ENCODE assay signal across 22 mouse cellular contexts in the genomic region with DNA sequence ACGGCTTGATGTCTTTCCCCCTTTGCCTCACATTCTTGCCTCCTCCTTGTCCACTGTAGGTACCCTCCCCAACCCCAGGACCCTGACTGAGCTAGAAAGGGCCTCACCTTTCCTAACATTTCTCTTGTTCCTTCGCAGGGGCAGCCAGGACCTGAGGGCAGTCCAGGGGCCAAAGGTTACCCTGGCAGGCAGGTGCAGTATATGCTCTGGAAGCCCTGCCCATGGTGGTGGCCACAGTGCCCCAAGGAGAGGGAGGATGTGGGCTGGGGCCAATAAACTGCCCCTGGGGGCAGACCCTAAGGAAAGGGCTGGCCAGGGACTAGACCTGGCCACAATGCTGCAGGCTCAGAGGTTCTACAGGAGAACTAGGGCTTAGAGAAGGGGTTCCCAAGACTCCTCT. TPM values are rescaled to one million over a fixed set of nuclear protein-coding genes. Genes with fewer than 3 reads are reported as not detected.
DNase-seq lines count a peak whose midpoint lies in the region; ATAC-seq and TF ChIP-seq lines count a peak whose summit lies in the region.
"Had no signal": no experiment of that assay in that cellular context is flagged by ENCODE, and none has a peak within 500 bp of the region (broad histone marks: within the 10 kb centered on the region; RNA-seq: fewer than 3 reads in every experiment).

No protein-coding gene starts in this region.

- ATAC-seq in cerebellum, adult (ENCODE audit: insufficient number of reproducible peaks, low FRiP score, low TSS enrichment) = no peak
- ATAC-seq in limb, embryonic 14.5 days (ENCODE audit: low FRiP score, low read depth) = no peak
- no peak for ATAC-seq in forebrain, postnatal 0 days
- ATAC-seq: CD4-positive, CD25-positive, alpha-beta regulatory T cell, adult 4 months; forebrain, embryonic 14.5 days had no signal

- H3K4me1 ChIP-seq in cerebellum, adult 2 months (ENCODE audit: control insufficient read depth, insufficient read depth, low read length) = peaks cover 9% of the 10 kb centered on the region
- no peaks in the 10 kb centered on the region for H3K4me1 ChIP-seq in limb, embryonic 14.5 days (ENCODE audit: control insufficient read depth, insufficient read depth, low read length)
- 0 out of 2 replicates have a peak, but pooled peaks cover 3% of the 10 kb centered on the region for H3K4me1 ChIP-seq in limb, embryonic 10.5 days
- no peaks in the 10 kb centered on the region for H3K4me1 ChIP-seq in forebrain, postnatal 0 days (ENCODE audit: insufficient read depth)
- H3K4me1 ChIP-seq: forebrain, embryonic 10.5 days; heart, embryonic 15.5 days had no signal

- H3K9ac ChIP-seq in limb, embryonic 14.5 days (ENCODE audit: low read depth, low read length, severe bottlenecking) = no peak overlapping the region
- H3K9ac ChIP-seq in forebrain, postnatal 0 days = no peak overlapping the region
- H3K9ac ChIP-seq: heart, embryonic 15.5 days; hindbrain, embryonic 14.5 days had no signal

- DNase-seq in cerebellum, adult 2 months = no peak
- peak; percentile 48 for DNase-seq in kidney, adult 18-20 months
- no peak for DNase-seq in kidney, postnatal 10 days
- no peak for DNase-seq in limb, embryonic 14.5 days (ENCODE audit: low spot score)
- no peak for DNase-seq in limb, embryonic 10.5 days (ENCODE audit: low spot score)
- DNase-seq in forebrain, postnatal 0 days = no peak
- DNase-seq: adrenal gland, adult 8-10 months; adrenal gland, postnatal 36 days; B cell, adult 2 months; cerebellum, adult 11-12 months; cerebellum, postnatal 36 days had no signal

- 93% methylated on average over 2 of the region's 2 CpGs for WGBS in cerebellum, adult 2 months
- WGBS in limb, embryonic 14.5 days = 72% methylated on average over 2 of the region's 2 CpGs
- 88% methylated on average over 2 of the region's 2 CpGs for WGBS in limb, embryonic 10.5 days
- 83% methylated on average over 2 of the region's 2 CpGs for WGBS in forebrain, postnatal 0 days

- TF ChIP-seq POLR2A in cerebellum, adult 2 months (IDR thresholded peaks at IDR 0.05; ENCODE audit: borderline replicate concordance, insufficient read depth, low read length) = no peak
- TF ChIP-seq POLR2A in limb, embryonic 14.5 days (IDR thresholded peaks at IDR 0.05; ENCODE audit: borderline replicate concordance, extremely low read depth, insufficient read depth, insufficient read length) = no peak

- no peak for TF ChIP-seq CTCF in cerebellum, adult 2 months (IDR thresholded peaks at IDR 0.05; ENCODE audit: borderline replicate concordance, insufficient read depth, low read depth, low read length)
- no peak for TF ChIP-seq CTCF in forebrain, postnatal 0 days (IDR thresholded peaks at IDR 0.05; ENCODE audit: low read depth)

- H3K27ac ChIP-seq in cerebellum, adult 2 months (ENCODE audit: insufficient read depth, low read length) = 0 out of 2 replicates have a peak overlapping the region, but pooled peaks have one; percentile 3
- H3K27ac ChIP-seq in limb, embryonic 14.5 days (replicated peaks; ENCODE audit: low read depth, low read length) = peak overlapping the region; percentile 33; the same call in 1 of the 2 replicates
- no peak overlapping the region for H3K27ac ChIP-seq in limb, embryonic 10.5 days
- H3K27ac ChIP-seq in forebrain, postnatal 0 days (ENCODE audit: low read depth, low read length) = no peak overlapping the region
- H3K27ac ChIP-seq: forebrain, embryonic 10.5 days; heart, adult 2 months; heart, embryonic 15.5 days; hindbrain, embryonic 10.5 days; hindbrain, embryonic 14.5 days had no signal

- no peak overlapping the region for H3K4me2 ChIP-seq in limb, embryonic 14.5 days (replicated peaks; ENCODE audit: low read depth, low read length, severe bottlenecking)
- H3K4me2 ChIP-seq in forebrain, postnatal 0 days (ENCODE audit: low read depth) = no peak overlapping the region
- H3K4me2 ChIP-seq: heart, embryonic 11.5 days; heart, embryonic 15.5 days; hindbrain, embryonic 14.5 days had no signal

- no peaks in the 10 kb centered on the region for H3K27me3 ChIP-seq in cerebellum, adult 2 months (ENCODE audit: control insufficient read depth, insufficient read depth, low read length)
- H3K27me3 ChIP-seq in limb, embryonic 14.5 days (ENCODE audit: control insufficient read depth, insufficient read depth, low read length) = no peaks in the 10 kb centered on the region
- H3K27me3 ChIP-seq in limb, embryonic 10.5 days (ENCODE audit: low read depth, poor library complexity, severe bottlenecking) = no peaks in the 10 kb centered on the region
- no peaks in the 10 kb centered on the region; the same call in 1 of the 2 replicates for H3K27me3 ChIP-seq in forebrain, postnatal 0 days (ENCODE audit: insufficient read depth, low read length)
- H3K27me3 ChIP-seq: heart, embryonic 15.5 days had no signal

- H3K9me3 ChIP-seq in limb, embryonic 14.5 days (ENCODE audit: control insufficient read depth, low read length) = no peaks in the 10 kb centered on the region
- H3K9me3 ChIP-seq in limb, embryonic 10.5 days (replicated peaks) = no peaks in the 10 kb centered on the region
- no peaks in the 10 kb centered on the region for H3K9me3 ChIP-seq in forebrain, postnatal 0 days (ENCODE audit: low read length)
- H3K9me3 ChIP-seq: forebrain, embryonic 10.5 days; heart, embryonic 15.5 days; hindbrain, embryonic 10.5 days had no signal

- peaks cover 72% of the 10 kb centered on the region for H3K36me3 ChIP-seq in limb, embryonic 14.5 days (ENCODE audit: control insufficient read depth, insufficient read depth, low read length)
- H3K36me3 ChIP-seq in limb, embryonic 10.5 days = peaks cover 46% of the 10 kb centered on the region
- H3K36me3 ChIP-seq in forebrain, postnatal 0 days (ENCODE audit: insufficient read depth) = no peaks in the 10 kb centered on the region
- H3K36me3 ChIP-seq: G1E; heart, embryonic 15.5 days; hindbrain, embryonic 10.5 days had no signal

- no peak overlapping the region for H3K4me3 ChIP-seq in cerebellum, adult 2 months (replicated peaks; ENCODE audit: insufficient read depth, low read depth, low read length)
- no peak overlapping the region for H3K4me3 ChIP-seq in limb, embryonic 14.5 days (replicated peaks; ENCODE audit: low read length)
- no peak overlapping the region for H3K4me3 ChIP-seq in limb, embryonic 10.5 days
- H3K4me3 ChIP-seq in forebrain, postnatal 0 days (ENCODE audit: low read depth, low read length) = no peak overlapping the region
- H3K4me3 ChIP-seq: erythroblast, embryonic 14.5 days; forebrain, embryonic 10.5 days; heart, adult 2 months; heart, embryonic 15.5 days; hindbrain, embryonic 10.5 days had no signal

RNA-seq across cellular contexts. Expression of a gene that starts 40.3 kb away (rescaled TPM):
- polyA plus RNA-seq in cerebellum, adult 2 months (2012; rRNA removed) = 24.2 and 27.4 TPM in 2 replicates
- polyA plus RNA-seq in limb, embryonic 14.5 days (2012; rRNA removed) = 134 and 171 TPM in 2 replicates
- polyA plus RNA-seq in limb, embryonic 14.5 days (2014; fragmentation: Nextera tagmentation; extraction: Ambion mirVana) = 34.1 and 40.5 TPM in 2 replicates
- 7.4 and 9.4 TPM in 2 replicates for polyA plus RNA-seq in limb, embryonic 10.5 days (2016; fragmentation: Nextera tagmentation; extraction: Ambion mirVana)
- total RNA-seq in forebrain, postnatal 0 days (2014; rRNA removed) = 2.2 and 5.3 TPM in 2 replicates
- polyA plus RNA-seq in forebrain, postnatal 0 days (2015; fragmentation: Nextera tagmentation; extraction: Ambion mirVana) = 0.33 and 0.56 TPM in 2 replicates
- polyA plus RNA-seq: G1E had no signal

Comparison
In these comparisons a context has a peak if more than half of its experiments do, and no peak if none do; other contexts are left out.
1. H3K27ac ChIP-seq: peak in cerebellum, adult 2 months (single experiment) and limb, embryonic 14.5 days (single experiment); none in limb, embryonic 10.5 days (single experiment) and forebrain, postnatal 0 days (single experiment).